Mouse (Mus musculus): ENCODE data around the gene Tacr1. TPM values are rescaled to one million over a fixed set of nuclear protein-coding genes. Genes with fewer than 3 reads are reported as not detected.
"Not testable (repeated sequence)": the region's sequence is repeated elsewhere in the genome, so short reads cannot be mapped to it uniquely, and the experiment has no call there.

Tacr1 gene
- polyA plus RNA-seq, 1 experiment from 2014 or later = 0.14 TPM

- no peak overlapping the region for H3K9ac ChIP-seq (ENCODE audit: low read depth, low read length)
- no peaks in the 10 kb centered on the region for H3K4me1 ChIP-seq (replicated peaks; ENCODE audit: insufficient read depth, low read length)
- no peak overlapping the region for H3K4me2 ChIP-seq (ENCODE audit: low read length)
- WGBS = 57% methylated on average over 6 of the region's 6 CpGs
- H3K4me3 ChIP-seq (replicated peaks; ENCODE audit: low read depth, low read length) = no peak overlapping the region
- DNase-seq (ENCODE audit: low spot score) = no peak
- H3K27me3 ChIP-seq (ENCODE audit: insufficient read depth, low read length) = no peaks in the 10 kb centered on the region
- H3K36me3 ChIP-seq (ENCODE audit: insufficient read depth, low read length) = no peaks in the 10 kb centered on the region
- no peaks in the 10 kb centered on the region for H3K9me3 ChIP-seq (replicated peaks; ENCODE audit: low read length)
- H3K27ac ChIP-seq = no peak overlapping the region
- TF ChIP-seq CTCF (IDR thresholded peaks at IDR 0.05; ENCODE audit: low read depth) = no peak; the same call in 1 of the 2 replicates
- ATAC-seq (replicated peaks; ENCODE audit: low FRiP score, low read depth) = no peak
These were observed 26.8 kb downstream of the Tacr1 start for GRCm38 (mm10) chr6:82428890-82429289.

GRCm38 (mm10) chr6:82429766-82430165, 27.6 kb downstream of the Tacr1 start:
- no peak for ATAC-seq (replicated peaks; ENCODE audit: low FRiP score, low read depth)
- 54% methylated on average over 6 of the region's 6 CpGs for WGBS
- no peak for TF ChIP-seq CTCF (IDR thresholded peaks at IDR 0.05; ENCODE audit: low read depth)

GRCm38 (mm10) chr6:82437174-82437573, 35.0 kb downstream of the Tacr1 start:
- Histone ChIP-seq H3K27ac (no peak overlapping the region), H3K9me3 (replicated peaks; ENCODE audit: low read length) (no peaks in the 10 kb centered on the region), H3K27me3 (ENCODE audit: insufficient read depth, low read length) (no peaks in the 10 kb centered on the region), H3K9ac (ENCODE audit: low read depth, low read length) (no peak overlapping the region), H3K4me3 (replicated peaks; ENCODE audit: low read depth, low read length) (no peak overlapping the region), H3K4me1 (replicated peaks; ENCODE audit: insufficient read depth, low read length) (no peaks in the 10 kb centered on the region), H3K36me3 (ENCODE audit: insufficient read depth, low read length) (no peaks in the 10 kb centered on the region), H3K4me2 (ENCODE audit: low read length) (no peak overlapping the region)
- no peak for DNase-seq (ENCODE audit: low spot score)
- no peak for TF ChIP-seq CTCF (IDR thresholded peaks at IDR 0.05; ENCODE audit: low read depth)
- 65% methylated on average over 4 of the region's 4 CpGs for WGBS
- no peak for ATAC-seq (replicated peaks; ENCODE audit: low FRiP score, low read depth)

More at GRCm38 (mm10) chr6:82429766-82430165, 27.6 kb downstream of the Tacr1 start:
- H3K4me1 ChIP-seq (replicated peaks; ENCODE audit: insufficient read depth, low read length) = no peaks in the 10 kb centered on the region
- H3K9me3 ChIP-seq (replicated peaks; ENCODE audit: low read length) = no peaks in the 10 kb centered on the region
- no peak for DNase-seq (ENCODE audit: low spot score)
- H3K9ac ChIP-seq (ENCODE audit: low read depth, low read length) = no peak overlapping the region
- H3K27ac ChIP-seq = no peak overlapping the region
- no peaks in the 10 kb centered on the region for H3K36me3 ChIP-seq (ENCODE audit: insufficient read depth, low read length)
- H3K4me2 ChIP-seq (ENCODE audit: low read length) = no peak overlapping the region
- H3K27me3 ChIP-seq (ENCODE audit: insufficient read depth, low read length) = no peaks in the 10 kb centered on the region
- H3K4me3 ChIP-seq (replicated peaks; ENCODE audit: low read depth, low read length) = no peak overlapping the region

- not testable (repeated sequence) for H3K9me3 ChIP-seq (replicated peaks; ENCODE audit: low read length); ATAC-seq (replicated peaks; ENCODE audit: low FRiP score, low read depth); H3K27me3 ChIP-seq (ENCODE audit: insufficient read depth, low read length); DNase-seq (ENCODE audit: low spot score); H3K9ac ChIP-seq (ENCODE audit: low read depth, low read length); H3K4me1 ChIP-seq (replicated peaks; ENCODE audit: insufficient read depth, low read length); H3K27ac ChIP-seq; H3K36me3 ChIP-seq (ENCODE audit: insufficient read depth, low read length); H3K4me2 ChIP-seq (ENCODE audit: low read length); H3K4me3 ChIP-seq (replicated peaks; ENCODE audit: low read depth, low read length)
- WGBS = 73% methylated on average over 8 of the region's 8 CpGs
These were observed 50.3 kb downstream of the Tacr1 start for GRCm38 (mm10) chr6:82452206-82453095.

GRCm38 (mm10) chr6:82455245-82455644, 53.1 kb downstream of the Tacr1 start:
- H3K36me3 ChIP-seq (ENCODE audit: insufficient read depth, low read length) = no peaks in the 10 kb centered on the region
- no peak overlapping the region for H3K4me2 ChIP-seq (ENCODE audit: low read length)
- no peaks in the 10 kb centered on the region for H3K9me3 ChIP-seq (replicated peaks; ENCODE audit: low read length)
- H3K27me3 ChIP-seq (ENCODE audit: insufficient read depth, low read length) = no peaks in the 10 kb centered on the region
- no peak overlapping the region for H3K9ac ChIP-seq (ENCODE audit: low read depth, low read length)
- H3K4me1 ChIP-seq (replicated peaks; ENCODE audit: insufficient read depth, low read length) = no peaks in the 10 kb centered on the region
- TF ChIP-seq CTCF (IDR thresholded peaks at IDR 0.05; ENCODE audit: low read depth) = no peak
- ATAC-seq (replicated peaks; ENCODE audit: low FRiP score, low read depth) (no peak), DNase-seq (ENCODE audit: low spot score) (peak; percentile 38)
- WGBS = 39% methylated on average over 3 of the region's 3 CpGs
- no peak overlapping the region for H3K27ac ChIP-seq
- H3K4me3 ChIP-seq (replicated peaks; ENCODE audit: low read depth, low read length) = no peak overlapping the region

GRCm38 (mm10) chr6:82457163-82457763, 55.1 kb downstream of the Tacr1 start:
- no peaks in the 10 kb centered on the region for H3K36me3 ChIP-seq (ENCODE audit: insufficient read depth, low read length)
- ATAC-seq (replicated peaks; ENCODE audit: low FRiP score, low read depth) (peak; percentile 40; the same call in 1 of the 2 replicates), DNase-seq (ENCODE audit: low spot score) (peak; percentile 41)
- H3K4me3 ChIP-seq (replicated peaks; ENCODE audit: low read depth, low read length) = no peak overlapping the region
- no peak overlapping the region for H3K27ac ChIP-seq
- H3K9ac ChIP-seq (ENCODE audit: low read depth, low read length) = no peak overlapping the region
- TF ChIP-seq CTCF (IDR thresholded peaks at IDR 0.05; ENCODE audit: low read depth) = no peak
- no peak overlapping the region for H3K4me2 ChIP-seq (ENCODE audit: low read length)
- H3K4me1 ChIP-seq (replicated peaks; ENCODE audit: insufficient read depth, low read length) = no peaks in the 10 kb centered on the region
- H3K27me3 ChIP-seq (ENCODE audit: insufficient read depth, low read length) = no peaks in the 10 kb centered on the region
- H3K9me3 ChIP-seq (replicated peaks; ENCODE audit: low read length) = no peaks in the 10 kb centered on the region
- 46% methylated on average over 7 of the region's 7 CpGs for WGBS

Measured in kidney, postnatal 0 days (tissue).